Mouse (Mus musculus): ENCODE measurements around the gene Olfr1163.
"Not testable (repeated sequence)": the region's sequence is repeated elsewhere in the genome, so short reads cannot be mapped to it uniquely, and the experiment has no call there.

The Olfr1163 gene

GRCm38 (mm10) chr2:88071730-88072129 lies at the start of gene Olfr1163:
Olfr1163 (minus strand) TSS chr2:88071830.
- DNase-seq: no peak

GRCm38 (mm10) chr2:88093866-88094265 lies 22.2 kb upstream of the Olfr1163 start, which contains the start of gene Olfr1164:
Olfr1164 (minus strand) TSS chr2:88093966.
- DNase-seq: no peak

DNA sequence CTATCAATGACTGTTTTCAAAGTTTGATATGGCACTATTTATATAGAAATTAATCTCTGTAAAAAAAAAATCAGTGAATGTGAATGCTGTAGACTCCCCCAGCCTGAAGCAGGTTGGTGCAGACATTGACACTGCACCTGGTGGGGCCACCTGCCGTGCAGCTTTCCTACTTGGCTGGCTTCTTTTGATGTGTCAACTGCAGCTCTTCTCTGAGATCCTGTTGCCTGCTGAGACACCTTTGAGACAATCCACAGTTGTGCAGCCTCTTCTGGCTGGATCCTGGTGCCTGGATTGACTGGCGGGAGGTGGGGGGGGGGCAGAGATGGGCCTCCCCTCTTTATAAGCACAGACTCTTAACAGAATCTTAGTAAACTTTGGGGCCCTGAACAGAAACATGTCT lies 8.0 kb downstream of the Olfr1163 start:
- no peak for DNase-seq

- DNase-seq: no peak
Measured at GRCm38 (mm10) chr2:88051029-88051428, 20.6 kb downstream of the Olfr1163 start, which contains the start of gene Olfr1162. Olfr1162 (minus strand) TSS chr2:88051129.

GRCm38 (mm10) chr2:88037599-88037998 lies 34.0 kb downstream of the Olfr1163 start, which contains the start of gene Olfr73:
Olfr73 (minus strand) TSS chr2:88037699.
- DNase-seq: no peak

DNA sequence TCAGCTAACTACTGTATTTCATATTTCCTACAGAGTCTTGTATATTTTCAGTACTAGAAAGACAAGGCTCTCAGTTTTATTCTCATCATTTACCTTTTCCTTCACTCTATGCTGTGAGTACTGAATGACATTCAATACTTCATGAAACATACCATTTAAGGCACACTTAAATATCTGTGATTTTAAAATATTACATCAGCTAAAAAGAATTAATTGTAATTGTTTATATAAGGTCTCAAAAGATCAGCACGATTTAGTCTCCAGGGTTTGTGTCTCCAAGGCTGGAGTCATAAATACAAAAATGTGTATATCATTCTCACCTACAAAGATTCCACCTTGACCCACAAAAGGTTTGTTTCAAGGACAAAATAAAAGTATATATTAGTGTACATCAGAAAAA lies 49.2 kb downstream of the Olfr1163 start, which contains the start of gene Olfr1161:
Gene Olfr1161, plus strand, starts transcription at position 301 of the 400 bp plus-strand sequence.
- not testable (repeated sequence) for DNase-seq

Data from kidney, adult 18-20 months (tissue).